Mouse (Mus musculus) megakaryocyte, embryonic 14.5 days (primary cell): Measurements from ENCODE around the gene Fam198b.

Experiments
- FLI1 ChIP-seq: IDR thresholded peaks from 2 replicates; pipeline ENCODE4 v1.6.1; 2012; ENCODE audit warnings: low read length, inconsistent platforms, mixed read lengths
- GATA1 ChIP-seq: IDR thresholded peaks from 3 replicates; pipeline ENCODE4 v1.6.1; 2012; ENCODE audit warnings: mixed read lengths, low read length, inconsistent platforms, borderline replicate concordance

DNA sequence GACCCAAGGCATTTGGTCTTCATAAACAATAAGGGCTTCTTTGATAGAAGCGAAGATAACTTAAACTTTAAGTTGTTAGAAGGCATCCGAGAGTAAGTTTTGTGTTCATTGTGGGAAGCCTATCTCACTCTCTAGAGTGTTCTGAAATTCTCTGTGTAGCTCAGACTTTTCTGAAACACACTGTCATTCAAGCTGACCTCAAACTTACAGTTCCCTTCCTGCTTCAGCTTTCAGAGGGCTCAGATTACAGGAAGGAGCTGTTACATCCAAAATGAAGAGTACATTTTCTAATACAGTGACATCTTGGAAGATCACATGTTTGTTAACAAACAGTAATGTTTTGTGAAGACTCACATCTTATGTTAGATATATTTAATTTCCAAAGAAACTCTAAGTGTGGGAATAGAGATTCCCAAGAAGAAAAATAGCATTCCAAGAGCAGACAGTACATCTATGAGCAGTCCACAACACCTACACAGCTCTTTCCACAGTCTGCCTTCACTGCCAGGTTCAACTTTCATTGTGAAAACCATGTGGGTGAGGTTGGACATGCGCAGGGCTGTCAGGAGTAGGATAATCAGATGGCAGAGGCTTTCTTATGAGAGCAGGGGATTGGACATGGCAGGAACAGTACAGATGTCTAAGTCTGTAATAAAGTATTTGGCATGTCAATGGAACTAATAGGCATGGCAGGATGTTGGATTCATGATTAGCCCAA lies 52.6 kb downstream of the Fam198b start:
- TF ChIP-seq GATA1 (no peak), FLI1 (no peak)
